Mouse (Mus musculus) CD4-positive, CD25-positive, alpha-beta regulatory T cell, adult 9 weeks (primary cell): Measurements from ENCODE around the gene Rundc3a. TPM values are rescaled to one million over a fixed set of nuclear protein-coding genes. Genes with fewer than 3 reads are reported as not detected.

Experiments
- polyA plus RNA-seq: library from polyadenylated mRNA; unstranded; fragments of 100-300 nt; shearing (Covaris generic); gene quantifications from one replicate; pipeline ENCODE4 v1.2.1, GENCODE M21; 2017

The Rundc3a gene
- 15.9 TPM for polyA plus RNA-seq

DNA sequence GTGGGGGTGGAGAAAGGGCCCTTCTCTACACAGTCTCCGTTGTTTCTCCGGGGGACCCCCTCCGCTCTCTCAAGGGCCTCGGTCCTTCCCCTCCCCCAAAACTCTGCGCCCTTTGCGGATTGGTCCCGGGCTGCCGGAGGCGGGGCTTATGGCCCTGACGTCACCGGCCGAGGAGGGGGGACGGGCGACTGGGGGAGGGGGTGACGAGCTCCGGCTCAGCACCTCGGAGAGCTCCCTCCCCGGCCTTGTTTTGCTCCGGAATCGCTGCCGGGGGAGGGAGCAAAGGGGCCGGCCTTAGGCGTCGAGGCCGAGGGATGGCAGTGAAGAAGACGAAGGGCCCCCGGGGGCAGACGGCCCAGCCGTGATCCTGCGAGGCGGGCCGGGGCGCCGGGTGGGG, at the start of gene Rundc3a:
Gene Rundc3a, plus strand, starts transcription at position 166 of the 397 bp plus-strand sequence.

DNA sequence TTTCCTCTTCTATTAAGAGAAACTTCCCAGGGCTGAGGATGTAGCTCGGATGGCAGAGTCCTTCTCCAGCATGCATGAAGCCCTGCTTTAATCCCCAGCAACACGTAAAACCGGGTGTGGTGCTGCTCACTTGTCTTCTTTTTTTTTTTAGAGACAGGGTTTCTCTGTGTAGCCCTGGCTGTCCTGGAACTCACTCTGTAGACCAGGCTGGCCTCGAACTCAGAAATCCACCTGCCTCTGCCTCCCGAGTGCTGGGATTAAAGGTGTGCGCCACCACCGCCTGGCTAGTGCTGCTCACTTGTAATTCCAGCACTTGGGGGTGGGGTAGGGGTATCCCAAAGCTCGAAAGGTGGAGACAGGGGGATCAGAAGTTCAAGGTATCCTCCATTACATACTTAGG, 27.1 kb upstream of the Rundc3a start, which contains the start of gene Slc4a1:
Gene Slc4a1, minus strand, starts transcription at position 101 of the 400 bp plus-strand sequence.

DNA sequence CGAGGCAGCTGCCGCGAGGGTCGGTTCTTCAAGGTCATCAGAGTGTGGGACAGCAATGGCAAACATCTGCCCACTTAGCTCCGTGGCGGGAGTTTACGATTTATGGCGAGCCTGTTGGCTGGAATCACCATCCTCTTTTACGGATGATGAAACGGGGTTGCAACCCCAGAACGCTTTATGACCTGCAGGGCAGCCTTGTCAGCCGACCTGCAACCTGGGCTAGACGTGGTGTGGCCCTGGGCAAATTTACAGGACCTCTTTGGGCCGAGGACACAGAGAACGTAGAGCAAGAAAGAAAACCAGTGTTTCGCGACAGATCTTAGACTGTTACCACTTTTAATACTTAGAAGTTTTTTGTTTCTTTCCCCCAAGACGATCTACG, 14.6 kb downstream of the Rundc3a start, which contains the start of gene Slc25a39:
Gene Slc25a39, minus strand, starts transcription at position 113 of the 382 bp plus-strand sequence.

DNA sequence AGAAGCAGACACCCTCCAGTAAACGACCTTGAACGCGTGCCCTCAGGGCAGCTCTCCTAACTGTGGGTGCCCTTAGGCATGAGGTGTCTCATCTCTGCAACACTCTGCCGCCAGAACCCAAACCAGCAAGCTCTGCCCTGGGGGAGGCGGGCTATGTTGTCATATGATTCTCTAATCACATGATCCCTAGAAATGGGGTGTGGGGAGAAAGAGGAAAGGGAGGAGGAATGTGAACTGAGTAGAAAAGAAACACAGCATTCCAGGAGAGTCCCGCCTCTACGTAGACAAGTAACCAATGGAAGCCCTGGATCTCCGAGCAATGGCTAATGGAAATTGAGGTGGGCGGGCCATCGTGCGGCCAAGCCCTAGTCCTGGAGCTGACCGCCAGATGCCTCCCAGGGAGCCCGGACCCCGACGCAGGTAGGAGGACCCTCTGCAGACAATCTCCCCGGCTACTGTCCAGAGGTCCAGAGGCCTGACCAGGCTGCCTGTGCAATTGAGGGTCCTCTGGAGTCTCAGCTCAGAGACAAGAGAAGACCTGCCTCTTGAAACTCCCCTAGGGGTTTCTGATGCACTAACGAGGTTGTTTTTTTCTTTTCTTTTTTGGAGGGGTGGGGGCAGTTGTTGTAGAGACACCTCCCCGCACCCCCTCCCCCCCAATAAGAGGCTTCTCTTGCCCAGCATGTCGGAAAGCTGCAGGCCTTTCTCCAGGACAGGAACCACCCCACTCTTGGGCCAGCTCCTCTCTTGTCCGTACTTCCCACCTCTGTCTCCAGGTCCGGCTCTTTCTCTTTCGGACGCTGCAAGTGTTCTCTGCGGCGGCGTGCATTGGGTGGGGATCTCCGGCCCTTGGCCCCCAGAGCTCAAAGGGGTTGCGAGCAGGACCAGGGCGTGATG, 37.2 kb downstream of the Rundc3a start, which contains the start of gene Grn:
Gene Grn, plus strand, starts transcription at position 195 of the 897 bp plus-strand sequence.

DNA sequence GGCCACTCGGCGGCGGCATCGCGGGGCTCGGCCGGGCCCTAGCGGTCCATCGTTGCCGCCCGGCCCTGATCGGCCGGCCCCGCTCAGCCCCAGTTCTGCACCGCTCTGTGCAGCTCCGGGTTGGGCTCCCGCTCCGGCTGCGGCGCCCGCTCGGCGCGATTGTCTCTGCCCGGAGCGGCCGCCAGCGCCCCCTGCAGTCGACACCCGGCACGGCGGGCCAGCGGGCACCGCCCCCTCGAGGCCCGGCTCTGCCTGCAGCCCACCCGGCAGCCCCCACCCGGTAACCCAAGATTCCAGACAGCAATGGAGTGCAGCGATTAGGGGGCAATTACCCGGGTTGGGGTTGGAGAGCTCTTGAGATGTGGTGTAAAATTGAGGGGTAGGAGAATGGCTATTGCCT, 54.3 kb downstream of the Rundc3a start, which contains the start of gene Fam171a2:
Gene Fam171a2, minus strand, starts transcription at position 186 of the 400 bp plus-strand sequence.

Other genes with a start within 250 kb of the Rundc3a start
- gene Nags, start 247.9 kb upstream of the Rundc3a start, polyA plus RNA-seq, result not detected
- 18.5 TPM for gene Tmem101, start 237.0 kb upstream of the Rundc3a start, polyA plus RNA-seq
- gene Lsm12, start 208.1 kb upstream of the Rundc3a start, polyA plus RNA-seq, result 52.4 TPM
- gene G6pc3, start 203.8 kb upstream of the Rundc3a start, polyA plus RNA-seq, result 52.7 TPM
- gene Hdac5, start 163.2 kb upstream of the Rundc3a start, polyA plus RNA-seq, result 17.5 TPM
- gene BC030867, start 144.5 kb upstream of the Rundc3a start, polyA plus RNA-seq, result 1.1 TPM
- gene Asb16, start 124.7 kb upstream of the Rundc3a start, polyA plus RNA-seq, result not detected
- 66.1 TPM for gene Tmub2, start 108.5 kb upstream of the Rundc3a start, polyA plus RNA-seq
- gene Atxn7l3, start 96.8 kb upstream of the Rundc3a start, polyA plus RNA-seq, result 9.2 TPM
- gene Ubtf, start 73.7 kb upstream of the Rundc3a start, polyA plus RNA-seq, result 71.5 TPM
- gene Slc4a1, start 27.2 kb upstream of the Rundc3a start, polyA plus RNA-seq, result 0.79 TPM
- gene Slc25a39, start 14.5 kb downstream of the Rundc3a start, polyA plus RNA-seq, result 32.8 TPM
- gene Grn, start 36.9 kb downstream of the Rundc3a start, polyA plus RNA-seq, result 52.2 TPM
- gene Fam171a2, start 54.3 kb downstream of the Rundc3a start, polyA plus RNA-seq, result not detected
- gene Itga2b, start 76.7 kb downstream of the Rundc3a start, polyA plus RNA-seq, result 2.0 TPM
- gene Gpatch8, start 163.0 kb downstream of the Rundc3a start, polyA plus RNA-seq, result 81.4 TPM
- gene Gm11627, start 186.1 kb downstream of the Rundc3a start, polyA plus RNA-seq, result not detected
- gene Fzd2, start 211.0 kb downstream of the Rundc3a start, polyA plus RNA-seq, result not detected